Mouse (Mus musculus): ENCODE measurements at regions not wholly inside any gene's neighbourhood (a gene's known extent, or its start where the extent isn't known, plus 50 kb on each side); places are given as distances from the start of the nearest gene placed in this dataset.

- DNase-seq = no peak
Measured at GRCm38 (mm10) chr14:68784395-68784794, 509.7 kb downstream of the Synb start.

GRCm38 (mm10) chr14:68783216-68783615 lies 510.9 kb downstream of the Synb start:
- no peak for DNase-seq

- DNase-seq = no peak
Measured at GRCm38 (mm10) chr14:68770411-68770810, 523.7 kb downstream of the Synb start.

GRCm38 (mm10) chr14:68762916-68763315 lies 531.2 kb downstream of the Synb start:
- no peak for DNase-seq

- no peak for DNase-seq
Measured at GRCm38 (mm10) chr14:68744661-68745060, 549.4 kb downstream of the Synb start.

GRCm38 (mm10) chr14:68738474-68738873 lies 555.6 kb downstream of the Synb start:
- no peak for DNase-seq

GRCm38 (mm10) chr14:68735756-68736155 lies 558.3 kb downstream of the Synb start:
- peak; percentile 73 for DNase-seq

GRCm38 (mm10) chr14:68721156-68721555 lies 572.9 kb downstream of the Synb start:
- peak; percentile 40 for DNase-seq

- no peak for DNase-seq
Measured at GRCm38 (mm10) chr14:68719429-68720160, 574.5 kb downstream of the Synb start.

GRCm38 (mm10) chr14:68718846-68719245 lies 575.3 kb downstream of the Synb start:
- DNase-seq = peak; percentile 44

All from adrenal gland, postnatal 14 days (tissue).